Mouse (Mus musculus): ENCODE data around the gene Pign. TPM values are rescaled to one million over a fixed set of nuclear protein-coding genes. Genes with fewer than 3 reads are reported as not detected.

Gene Pign
- polyA plus RNA-seq, 1 experiment from 2014 or later = 10.7 TPM

DNA sequence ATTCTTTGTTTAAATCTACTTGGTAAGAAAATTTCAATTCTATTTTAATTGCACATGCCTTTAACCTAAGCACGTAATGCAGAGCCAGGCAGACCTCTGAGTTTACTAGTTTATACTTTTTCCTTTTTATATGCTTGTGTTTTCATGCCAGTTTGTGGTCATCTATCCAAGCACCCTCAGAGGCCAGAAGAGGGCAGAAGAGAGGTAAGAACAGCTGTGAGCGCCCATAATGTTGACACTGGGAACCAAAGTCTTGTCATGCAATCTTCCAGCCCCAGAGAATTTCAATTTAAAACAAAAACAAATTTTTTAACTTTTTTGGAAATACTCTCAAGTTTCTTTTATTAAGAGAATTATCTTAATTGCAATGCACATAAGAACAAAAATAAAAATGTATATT lies 99.7 kb downstream of the Pign start:
- H3K36me3 ChIP-seq = peaks cover 15% of the 10 kb centered on the region
- no peak for ATAC-seq (ENCODE audit: insufficient number of reproducible peaks, low FRiP score, low TSS enrichment, low read depth)
- no peak overlapping the region for H3K4me2 ChIP-seq (replicated peaks)
- WGBS = 83% methylated on average over 2 of the region's 2 CpGs
- H3K4me3 ChIP-seq (replicated peaks) = no peak overlapping the region
- H3K9me3 ChIP-seq (replicated peaks) = no peaks in the 10 kb centered on the region
- no peak overlapping the region for H3K9ac ChIP-seq
- no peaks in the 10 kb centered on the region for H3K27me3 ChIP-seq
- no peak overlapping the region for H3K27ac ChIP-seq (replicated peaks)
- no peaks in the 10 kb centered on the region for H3K4me1 ChIP-seq

DNA sequence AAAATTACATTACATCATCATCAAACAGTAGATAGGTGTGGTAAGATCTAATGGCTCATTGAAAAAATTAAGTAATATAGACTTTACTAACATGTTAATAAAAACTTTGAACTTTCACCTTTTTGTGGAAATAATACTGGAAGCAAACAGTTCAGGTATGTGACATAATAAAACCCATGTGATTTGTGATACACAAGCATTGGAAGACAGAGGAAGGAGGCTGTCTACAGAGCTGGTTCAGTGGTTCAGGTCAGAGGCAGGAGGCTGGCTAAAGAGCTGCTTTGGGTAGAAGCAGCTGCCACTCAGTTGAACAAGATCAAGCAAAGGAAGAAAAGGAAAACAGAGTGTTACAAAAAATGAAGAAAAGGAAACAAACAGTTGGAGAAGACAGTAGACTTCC lies 107.4 kb downstream of the Pign start:
- Histone ChIP-seq H3K4me1 (no peaks in the 10 kb centered on the region), H3K36me3 (no peaks in the 10 kb centered on the region), H3K9me3 (replicated peaks) (no peaks in the 10 kb centered on the region), H3K4me3 (replicated peaks) (no peak overlapping the region), H3K27me3 (no peaks in the 10 kb centered on the region), H3K4me2 (replicated peaks) (no peak overlapping the region), H3K27ac (replicated peaks) (no peak overlapping the region), H3K9ac (no peak overlapping the region)
- no peak for ATAC-seq (ENCODE audit: insufficient number of reproducible peaks, low FRiP score, low TSS enrichment, low read depth)

DNA sequence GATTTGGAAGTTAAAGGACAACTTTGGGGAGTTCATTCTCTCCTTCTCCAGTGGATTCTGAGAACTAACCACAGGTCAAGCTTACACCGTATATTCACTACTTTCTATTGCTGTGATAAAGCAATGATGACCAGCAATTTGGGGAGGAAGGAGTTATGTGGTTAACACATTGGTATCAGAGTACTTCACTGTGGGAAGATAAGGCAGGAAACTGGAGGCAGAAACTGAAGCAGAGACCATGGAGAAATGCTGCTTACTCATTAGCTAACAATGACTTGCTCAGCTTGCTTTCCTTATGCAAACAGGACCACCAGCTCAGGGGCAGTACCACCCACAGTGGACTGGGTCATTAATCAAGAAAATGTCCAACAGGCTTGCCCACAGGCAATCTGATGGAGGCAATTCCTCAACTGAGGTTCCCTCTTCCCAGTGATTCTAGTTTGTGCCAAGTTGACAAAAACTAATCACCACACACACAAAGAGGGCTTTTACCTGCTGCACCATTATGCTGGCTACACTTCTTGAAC lies 108.2 kb downstream of the Pign start:
- no peaks in the 10 kb centered on the region for H3K4me1 ChIP-seq
- no peaks in the 10 kb centered on the region for H3K27me3 ChIP-seq
- H3K4me3 ChIP-seq (replicated peaks) = no peak overlapping the region
- no peaks in the 10 kb centered on the region for H3K36me3 ChIP-seq
- 94% methylated on average over 1 of the region's 1 CpGs for WGBS
- no peak overlapping the region for H3K9ac ChIP-seq
- no peak for ATAC-seq (ENCODE audit: insufficient number of reproducible peaks, low FRiP score, low TSS enrichment, low read depth)
- no peaks in the 10 kb centered on the region for H3K9me3 ChIP-seq (replicated peaks)
- H3K4me2 ChIP-seq (replicated peaks) = no peak overlapping the region
- H3K27ac ChIP-seq (replicated peaks) = no peak overlapping the region

DNA sequence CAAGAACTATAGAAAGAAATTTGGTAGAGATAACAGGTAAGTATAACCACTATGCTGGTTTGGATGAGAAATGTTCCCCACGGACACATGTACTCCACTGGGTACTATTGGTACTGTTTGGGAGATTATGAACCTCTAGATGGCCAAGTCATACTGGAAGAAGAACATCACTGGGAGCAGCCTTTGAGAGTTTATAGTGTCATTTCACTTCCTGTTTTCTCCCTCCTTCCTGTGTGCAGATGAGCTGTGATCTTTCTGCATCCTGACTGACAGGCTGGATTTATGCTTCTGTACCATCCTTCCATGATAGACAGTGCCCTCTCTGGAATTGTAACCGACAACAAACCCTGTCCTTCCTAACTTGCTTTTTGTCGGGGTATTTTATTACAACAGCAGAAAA lies 110.3 kb downstream of the Pign start:
- Histone ChIP-seq H3K36me3 (no peaks in the 10 kb centered on the region), H3K4me2 (replicated peaks) (no peak overlapping the region), H3K4me1 (no peaks in the 10 kb centered on the region), H3K27ac (replicated peaks) (no peak overlapping the region), H3K4me3 (replicated peaks) (no peak overlapping the region), H3K27me3 (no peaks in the 10 kb centered on the region), H3K9ac (no peak overlapping the region), H3K9me3 (replicated peaks) (no peaks in the 10 kb centered on the region)
- no peak for ATAC-seq (ENCODE audit: insufficient number of reproducible peaks, low FRiP score, low TSS enrichment, low read depth)
- 89% methylated on average over 3 of the region's 3 CpGs for WGBS

DNA sequence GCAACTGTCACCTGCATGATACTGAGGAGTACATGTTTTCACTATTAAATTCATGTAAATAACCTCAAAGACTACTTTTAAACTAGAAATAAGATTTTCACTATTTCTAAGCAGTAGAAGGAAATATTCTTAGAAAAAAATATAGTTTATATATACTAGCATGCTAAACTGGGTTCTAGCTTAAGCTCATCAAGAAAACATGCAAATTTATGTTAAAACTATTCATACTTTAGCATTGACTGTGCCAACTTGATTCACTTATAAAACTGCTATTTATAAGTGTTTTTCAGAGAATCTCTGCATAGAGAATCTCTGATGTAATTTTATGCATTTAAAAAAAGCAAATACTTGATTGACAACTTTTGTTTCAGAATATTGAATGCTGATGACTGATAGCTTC lies 113.3 kb downstream of the Pign start:
- Histone ChIP-seq H3K4me1 (no peaks in the 10 kb centered on the region), H3K27me3 (no peaks in the 10 kb centered on the region), H3K4me3 (replicated peaks) (no peak overlapping the region), H3K9ac (no peak overlapping the region), H3K27ac (replicated peaks) (no peak overlapping the region), H3K9me3 (replicated peaks) (no peaks in the 10 kb centered on the region), H3K4me2 (replicated peaks) (no peak overlapping the region), H3K36me3 (peaks cover 5% of the 10 kb centered on the region; the same call in 1 of the 2 replicates)
- no peak for ATAC-seq (ENCODE audit: insufficient number of reproducible peaks, low FRiP score, low TSS enrichment, low read depth)

DNA sequence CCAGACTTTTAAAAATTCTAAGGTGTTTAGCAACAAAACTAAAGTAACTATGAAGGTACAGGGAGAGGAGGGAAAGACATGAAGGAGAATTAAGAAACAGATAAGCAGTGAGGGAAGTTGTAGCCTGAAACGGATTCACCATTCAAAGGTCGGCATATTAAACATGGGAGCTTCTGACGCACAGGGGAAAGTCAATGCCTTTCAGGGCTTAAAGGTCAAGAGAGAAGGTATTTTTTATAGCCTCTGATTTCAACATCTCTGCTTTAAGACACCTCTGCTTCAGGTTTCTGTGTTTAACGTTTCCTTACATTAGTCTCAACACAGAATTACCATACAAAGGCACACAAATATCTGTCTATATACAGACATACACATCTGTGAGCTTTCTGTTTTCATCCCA lies 113.8 kb downstream of the Pign start:
- H3K4me3 ChIP-seq (replicated peaks) = no peak overlapping the region
- no peak overlapping the region for H3K27ac ChIP-seq (replicated peaks)
- no peaks in the 10 kb centered on the region for H3K27me3 ChIP-seq
- no peak overlapping the region for H3K9ac ChIP-seq
- H3K9me3 ChIP-seq (replicated peaks) = no peaks in the 10 kb centered on the region
- no peak for ATAC-seq (ENCODE audit: insufficient number of reproducible peaks, low FRiP score, low TSS enrichment, low read depth)
- no peak overlapping the region for H3K4me2 ChIP-seq (replicated peaks)
- H3K36me3 ChIP-seq = peaks cover 5% of the 10 kb centered on the region; the same call in 1 of the 2 replicates
- no peaks in the 10 kb centered on the region for H3K4me1 ChIP-seq
- WGBS = 84% methylated on average over 4 of the region's 4 CpGs

GRCm38 (mm10) chr1:105543051-105543450 lies 120.4 kb downstream of the Pign start:
- no peaks in the 10 kb centered on the region for H3K27me3 ChIP-seq
- H3K9me3 ChIP-seq (replicated peaks) = 0 out of 2 replicates have a peak, but pooled peaks cover 4% of the 10 kb centered on the region
- no peak overlapping the region for H3K4me2 ChIP-seq (replicated peaks)
- H3K36me3 ChIP-seq = peaks cover 40% of the 10 kb centered on the region
- 82% methylated on average over 1 of the region's 1 CpGs for WGBS
- H3K4me3 ChIP-seq (replicated peaks) = no peak overlapping the region
- ATAC-seq (ENCODE audit: insufficient number of reproducible peaks, low FRiP score, low TSS enrichment, low read depth) = no peak
- no peak overlapping the region for H3K27ac ChIP-seq (replicated peaks)
- no peak overlapping the region for H3K9ac ChIP-seq
- H3K4me1 ChIP-seq = no peaks in the 10 kb centered on the region

GRCm38 (mm10) chr1:105523768-105524167 lies 139.7 kb downstream of the Pign start:
- H3K4me2 ChIP-seq (replicated peaks) = no peak overlapping the region
- ATAC-seq (ENCODE audit: insufficient number of reproducible peaks, low FRiP score, low TSS enrichment, low read depth) = no peak
- 66% methylated on average over 2 of the region's 2 CpGs for WGBS

DNA sequence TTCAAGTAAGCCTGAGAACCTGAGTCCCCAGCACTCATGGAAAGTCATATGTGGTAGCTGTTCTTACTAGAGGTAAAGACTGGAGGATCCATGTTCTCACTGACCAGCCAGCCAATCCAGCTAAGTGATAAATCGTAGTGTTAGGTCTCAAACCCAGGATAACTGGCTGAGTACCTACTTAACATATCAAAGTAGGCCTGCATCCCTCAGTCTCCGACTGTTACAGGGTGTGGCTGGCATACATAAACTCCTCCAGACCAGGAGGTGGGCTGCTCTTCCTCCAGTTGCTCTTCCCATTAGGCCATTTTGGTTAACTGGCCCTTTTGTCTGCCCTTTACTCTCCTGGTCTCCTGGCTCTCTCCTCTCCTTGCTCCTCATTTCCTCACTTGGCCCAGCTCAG lies 141.2 kb downstream of the Pign start:
- no peak overlapping the region for H3K4me3 ChIP-seq (replicated peaks)
- no peaks in the 10 kb centered on the region for H3K4me1 ChIP-seq
- H3K36me3 ChIP-seq = peaks cover 15% of the 10 kb centered on the region; the same call in 1 of the 2 replicates
- no peaks in the 10 kb centered on the region for H3K9me3 ChIP-seq (replicated peaks)
- no peak overlapping the region for H3K9ac ChIP-seq
- no peak overlapping the region for H3K27ac ChIP-seq (replicated peaks)
- H3K4me2 ChIP-seq (replicated peaks) = no peak overlapping the region
- WGBS = 78% methylated on average over 2 of the region's 2 CpGs
- ATAC-seq (ENCODE audit: insufficient number of reproducible peaks, low FRiP score, low TSS enrichment, low read depth) = no peak
- H3K27me3 ChIP-seq = no peaks in the 10 kb centered on the region

More at GRCm38 (mm10) chr1:105523768-105524167, 139.7 kb downstream of the Pign start:
- Histone ChIP-seq H3K36me3 (peaks cover 15% of the 10 kb centered on the region; the same call in 1 of the 2 replicates), H3K27me3 (no peaks in the 10 kb centered on the region), H3K4me3 (replicated peaks) (no peak overlapping the region), H3K9ac (no peak overlapping the region), H3K9me3 (replicated peaks) (no peaks in the 10 kb centered on the region), H3K27ac (replicated peaks) (no peak overlapping the region), H3K4me1 (no peaks in the 10 kb centered on the region)

- H3K27me3 ChIP-seq = no peaks in the 10 kb centered on the region
- H3K36me3 ChIP-seq = peaks cover 15% of the 10 kb centered on the region; the same call in 1 of the 2 replicates
- no peaks in the 10 kb centered on the region for H3K4me1 ChIP-seq
- H3K4me3 ChIP-seq (replicated peaks) = no peak overlapping the region
- ATAC-seq (ENCODE audit: insufficient number of reproducible peaks, low FRiP score, low TSS enrichment, low read depth) = no peak
- no peak overlapping the region for H3K4me2 ChIP-seq (replicated peaks)
- H3K9me3 ChIP-seq (replicated peaks) = no peaks in the 10 kb centered on the region
- no peak overlapping the region for H3K9ac ChIP-seq
- H3K27ac ChIP-seq (replicated peaks) = no peak overlapping the region
These were observed 145.4 kb downstream of the Pign start for GRCm38 (mm10) chr1:105518101-105518500.

GRCm38 (mm10) chr1:105507116-105507515 lies 156.4 kb downstream of the Pign start:
- Histone ChIP-seq H3K27ac (replicated peaks) (no peak overlapping the region), H3K9ac (no peak overlapping the region), H3K36me3 (no peaks in the 10 kb centered on the region), H3K4me3 (replicated peaks) (no peak overlapping the region), H3K4me1 (no peaks in the 10 kb centered on the region), H3K27me3 (no peaks in the 10 kb centered on the region), H3K4me2 (replicated peaks) (no peak overlapping the region), H3K9me3 (replicated peaks) (no peaks in the 10 kb centered on the region)
- WGBS = 91% methylated on average over 1 of the region's 1 CpGs
- ATAC-seq (ENCODE audit: insufficient number of reproducible peaks, low FRiP score, low TSS enrichment, low read depth) = no peak

- WGBS = 56% methylated on average over 5 of the region's 5 CpGs
- Histone ChIP-seq H3K4me3 (replicated peaks) (no peak overlapping the region), H3K27ac (replicated peaks) (no peak overlapping the region), H3K9ac (no peak overlapping the region), H3K27me3 (no peaks in the 10 kb centered on the region), H3K9me3 (replicated peaks) (no peaks in the 10 kb centered on the region), H3K4me1 (no peaks in the 10 kb centered on the region), H3K4me2 (replicated peaks) (no peak overlapping the region), H3K36me3 (no peaks in the 10 kb centered on the region)
- no peak for ATAC-seq (ENCODE audit: insufficient number of reproducible peaks, low FRiP score, low TSS enrichment, low read depth)
These were observed 170.9 kb downstream of the Pign start for GRCm38 (mm10) chr1:105492626-105493025.

All from embryonic facial prominence, embryonic 15.5 days (tissue).